Mouse (Mus musculus) ovary, postnatal 36 days (tissue): ENCODE results near the gene Slc25a22.

ENCODE experiments used
- DNase-seq: peaks from one replicate; pipeline ENCODE4 v3.0.0; 2022; ENCODE audit warnings: low spot score, mixed read lengths

The Slc25a22 gene

GRCm38 (mm10) chr7:141435129-141435855, 2.4 kb downstream of the Slc25a22 start:
- DNase-seq: peak; percentile 62

DNA sequence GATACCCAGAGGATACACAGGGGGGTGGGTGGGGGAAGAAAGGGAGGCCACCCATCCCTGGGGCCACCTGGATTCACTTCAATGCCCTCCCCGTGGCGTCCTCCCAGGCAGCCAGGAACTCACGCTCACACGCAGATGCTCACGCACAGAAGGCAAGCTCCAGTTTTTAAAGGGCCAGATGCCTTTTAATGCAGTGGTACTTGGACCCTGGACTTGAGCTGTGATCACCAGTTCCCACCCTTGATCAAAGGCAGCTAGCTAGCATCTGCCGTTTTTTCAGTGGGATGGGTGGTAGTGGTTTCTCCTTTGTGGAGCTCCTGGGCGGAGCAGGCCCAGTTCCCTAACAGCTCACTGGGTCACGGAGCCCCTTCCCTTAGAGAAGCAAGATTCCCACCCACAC, 3.2 kb downstream of the Slc25a22 start:
- peak; percentile 51 for DNase-seq

GRCm38 (mm10) chr7:141433517-141434400, 3.9 kb downstream of the Slc25a22 start:
- no peak for DNase-seq

- peak; percentile 79 for DNase-seq
Measured at GRCm38 (mm10) chr7:141432741-141433516, 4.8 kb downstream of the Slc25a22 start.

GRCm38 (mm10) chr7:141432186-141432611, 5.5 kb downstream of the Slc25a22 start:
- DNase-seq: peak; percentile 69

DNA sequence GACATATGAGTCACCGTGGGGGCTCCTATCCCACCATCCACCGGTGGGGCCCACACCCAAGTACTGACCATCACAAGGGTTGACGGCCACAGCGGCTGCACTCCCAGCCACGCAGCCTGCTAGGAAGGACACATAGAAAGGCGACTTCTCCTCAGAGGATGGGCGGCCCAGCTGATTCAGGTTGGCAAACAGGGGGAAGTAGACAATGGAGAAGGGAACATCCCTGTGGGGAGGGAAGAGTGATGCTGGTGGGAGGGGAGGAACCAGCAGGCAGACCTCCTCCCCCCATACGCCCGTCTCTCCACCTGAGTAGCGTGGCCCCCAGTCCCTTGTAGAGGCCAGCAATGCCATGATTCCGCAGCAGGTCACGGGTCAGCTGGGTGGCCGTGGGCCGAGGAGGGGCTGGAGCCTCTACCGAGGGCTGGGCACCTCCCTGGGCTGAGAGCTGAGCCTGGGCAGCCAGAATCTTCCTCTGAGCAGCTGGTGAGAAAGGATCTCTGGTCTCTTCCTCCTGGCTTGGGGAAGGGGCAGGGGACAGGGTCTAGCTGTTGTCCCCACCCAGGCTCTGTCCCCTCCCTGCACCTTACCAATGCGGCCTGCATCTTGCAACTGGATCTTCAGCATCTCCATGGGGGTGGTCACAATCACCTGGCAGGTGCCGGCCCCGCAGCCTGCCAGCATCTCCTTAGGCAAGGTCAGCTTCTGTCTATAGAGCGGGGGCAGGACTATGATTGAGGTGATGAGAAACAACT, 6.1 kb downstream of the Slc25a22 start:
- no peak for DNase-seq

DNA sequence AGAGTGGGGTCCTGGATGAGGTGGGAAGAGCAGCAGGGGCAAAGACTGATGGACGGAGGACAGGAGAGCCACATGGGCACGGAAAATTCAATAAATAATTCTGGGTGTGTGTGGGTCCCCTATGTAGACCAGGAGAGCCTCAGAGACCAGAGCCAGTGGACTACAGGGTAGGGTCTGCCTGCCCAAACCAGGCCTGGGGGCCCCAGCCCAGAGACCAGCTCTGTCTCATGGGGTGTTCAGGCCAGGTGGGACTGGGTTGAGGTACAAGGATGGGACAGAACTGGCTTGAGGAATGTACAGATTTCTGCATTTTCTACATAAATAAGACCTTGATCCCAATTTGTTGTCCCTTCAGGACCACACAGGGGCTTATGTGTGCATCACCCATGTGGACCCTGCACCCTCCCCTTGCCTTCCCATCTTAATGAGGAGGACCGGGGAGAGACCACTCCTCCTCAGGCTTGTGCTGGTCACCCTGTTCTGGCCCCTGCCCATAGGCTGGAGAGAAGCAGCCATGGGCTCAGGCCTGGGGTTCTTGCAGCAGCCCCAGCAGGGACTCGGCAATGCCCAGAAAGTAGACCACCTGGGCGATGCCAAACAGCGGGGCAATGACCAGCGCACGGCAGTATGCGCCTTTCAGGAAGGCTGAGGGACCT, 7.0 kb downstream of the Slc25a22 start:
- no peak for DNase-seq

GRCm38 (mm10) chr7:141429840-141430584, 7.7 kb downstream of the Slc25a22 start:
- DNase-seq: peak; percentile 63

- DNase-seq: peak; percentile 52
Measured at GRCm38 (mm10) chr7:141429310-141429709, 8.4 kb downstream of the Slc25a22 start, which contains the start of gene Cend1. Gene Cend1, minus strand, starts transcription at chr7:141429491.

DNA sequence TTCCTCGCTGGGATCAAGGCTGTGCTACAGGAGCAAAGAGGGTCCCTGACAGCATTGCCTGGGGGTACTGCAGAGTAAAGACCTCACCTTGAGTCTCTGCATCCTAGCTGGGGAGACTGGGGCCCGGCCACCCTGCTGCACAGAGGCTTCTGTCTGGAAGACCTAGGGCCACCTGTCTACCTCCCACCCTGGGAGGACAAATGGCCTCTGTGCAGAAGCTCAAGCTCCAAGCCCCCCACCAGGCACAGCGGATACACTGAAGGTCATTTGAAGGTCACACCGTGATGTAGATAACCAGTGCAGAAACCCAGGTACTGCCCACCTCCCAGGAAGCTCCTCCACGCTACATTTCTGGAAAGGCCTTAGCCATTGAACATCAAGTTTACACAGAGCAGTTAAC, 9.0 kb downstream of the Slc25a22 start:
- no peak for DNase-seq

DNA sequence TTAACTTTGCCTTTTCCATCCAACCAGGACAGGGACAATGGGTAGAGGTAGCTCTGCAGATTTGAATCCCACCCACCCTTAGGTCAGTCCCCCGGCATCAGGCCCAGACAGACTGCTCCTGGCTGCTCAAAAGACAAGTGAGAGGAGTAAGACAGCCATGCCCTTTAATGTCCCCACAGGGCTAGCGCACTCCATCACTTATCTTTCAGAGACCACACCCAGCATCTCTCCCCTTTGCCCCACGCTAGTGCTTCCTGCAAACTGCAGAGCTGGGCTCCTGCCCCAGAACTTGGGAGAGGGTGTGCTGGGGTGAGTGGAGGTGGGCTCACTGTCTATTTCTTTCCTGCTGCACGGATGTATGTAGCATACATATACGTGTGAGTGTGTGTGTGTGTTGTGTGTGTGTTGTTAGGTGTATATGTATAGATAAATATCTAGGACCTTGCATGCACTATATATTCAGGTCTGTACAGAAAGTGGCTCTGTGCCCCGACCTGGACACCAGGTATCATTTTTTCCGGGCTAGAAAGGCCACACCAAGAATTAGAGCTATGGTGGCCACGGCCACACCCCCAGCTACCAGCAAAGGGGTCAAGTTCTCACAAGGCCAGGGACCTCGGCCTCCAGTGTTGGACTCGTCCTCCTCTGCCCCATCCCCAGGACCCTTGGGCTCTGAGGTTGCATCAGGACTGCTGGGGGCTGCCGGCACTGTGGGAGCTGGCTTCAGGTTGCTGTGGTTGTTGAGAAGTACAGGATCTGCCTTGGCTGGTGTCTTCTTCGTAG, 10.6 kb downstream of the Slc25a22 start:
- DNase-seq: no peak

DNA sequence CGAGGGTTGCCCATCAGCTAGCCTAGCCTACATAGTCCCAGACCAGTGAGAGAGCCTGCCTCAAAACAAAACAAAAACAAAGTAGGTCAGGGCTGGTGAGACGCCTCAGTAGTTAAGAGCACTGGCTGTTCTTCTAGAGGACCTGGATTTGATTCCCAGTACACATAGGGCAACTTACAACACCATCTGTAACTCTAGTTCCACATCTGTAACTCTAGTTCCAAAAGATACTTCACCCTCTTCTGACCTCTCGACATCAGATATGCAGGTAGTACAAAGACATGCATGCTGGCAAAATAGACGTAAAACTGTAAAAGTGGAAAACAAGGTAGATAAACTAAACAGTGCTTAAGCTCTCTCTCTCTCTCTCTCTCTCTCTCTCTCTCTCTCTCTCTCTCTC, 13.9 kb downstream of the Slc25a22 start:
- no peak for DNase-seq

GRCm38 (mm10) chr7:141420030-141420702, 17.5 kb downstream of the Slc25a22 start:
- DNase-seq: no peak

DNA sequence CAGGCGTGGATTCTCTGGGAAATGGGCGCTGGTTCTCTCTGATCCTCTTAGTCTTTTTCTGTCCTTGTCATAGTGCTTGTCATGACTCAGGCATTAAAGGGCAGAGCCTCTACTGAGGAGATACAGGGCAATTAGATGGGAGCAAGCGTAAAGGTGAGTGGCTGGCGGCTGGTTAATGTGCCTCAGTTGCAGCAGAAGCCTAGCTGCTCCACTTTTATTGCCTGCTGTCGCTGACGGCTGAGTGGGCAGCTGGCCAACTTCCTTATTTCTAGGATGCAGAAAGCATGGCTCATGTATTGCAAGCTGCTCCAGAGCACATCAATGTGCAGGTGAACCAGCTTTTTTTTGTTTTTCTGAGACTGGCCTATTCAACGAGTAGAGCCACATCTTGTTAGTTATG, 18.7 kb downstream of the Slc25a22 start:
- DNase-seq: no peak

GRCm38 (mm10) chr7:141417731-141418681, 19.7 kb downstream of the Slc25a22 start:
- DNase-seq: no peak

- no peak for DNase-seq
Measured at GRCm38 (mm10) chr7:141416144-141416841, 21.4 kb downstream of the Slc25a22 start.
